Mouse (Mus musculus): ENCODE measurements around the gene Nanos2. TPM values are rescaled to one million over a fixed set of nuclear protein-coding genes. Genes with fewer than 3 reads are reported as not detected.

Nanos2 gene
- total RNA-seq (2014; rRNA removed; ENCODE audit: low replicate concordance), result not detected in 2 replicates
- not detected in 2 replicates for polyA plus RNA-seq (2015; fragmentation: Nextera tagmentation; extraction: Ambion mirVana)

- peaks cover 5% of the 10 kb centered on the region for H3K4me1 ChIP-seq (ENCODE audit: control insufficient read depth, insufficient read depth)
- peaks cover 10% of the 10 kb centered on the region; the same call in 1 of the 2 replicates for H3K27me3 ChIP-seq (ENCODE audit: control insufficient read depth, insufficient read depth, low read length)
- DNase-seq (ENCODE audit: low spot score), result no peak
- no peak for TF ChIP-seq CTCF (IDR thresholded peaks at IDR 0.05; ENCODE audit: low read depth)
- TF ChIP-seq EP300 (IDR thresholded peaks at IDR 0.05; ENCODE audit: low read depth), result no peak
- no peak within 1 kb of the TSS for H3K9ac ChIP-seq (replicated peaks; ENCODE audit: low read depth, low read length)
- H3K36me3 ChIP-seq (replicated peaks; ENCODE audit: control insufficient read depth, insufficient read depth, low read length), result no peaks in the 10 kb centered on the region
- no peak within 1 kb of the TSS for H3K27ac ChIP-seq (ENCODE audit: low read depth)
- WGBS, result 62% methylated on average over 2 of the region's 2 CpGs
- H3K9me3 ChIP-seq (replicated peaks; ENCODE audit: control insufficient read depth, low read length), result no peaks in the 10 kb centered on the region
- H3K4me2 ChIP-seq (ENCODE audit: low read depth, low read length), result no peak within 1 kb of the TSS
- no peak within 1 kb of the TSS for H3K4me3 ChIP-seq (ENCODE audit: low read depth, low read length)
- no peak for ATAC-seq (ENCODE audit: insufficient read depth, low read depth)
Observed at GRCm38 (mm10) chr7:18987100-18987499, at the start of gene Nanos2. Gene Nanos2, plus strand, starts transcription at chr7:18987400.

GRCm38 (mm10) chr7:18942376-18942775, 44.8 kb upstream of the Nanos2 start:
- Histone ChIP-seq H3K27ac (ENCODE audit: low read depth) (no peak overlapping the region), H3K36me3 (replicated peaks; ENCODE audit: control insufficient read depth, insufficient read depth, low read length) (no peaks in the 10 kb centered on the region), H3K9me3 (replicated peaks; ENCODE audit: control insufficient read depth, low read length) (no peaks in the 10 kb centered on the region), H3K4me1 (ENCODE audit: control insufficient read depth, insufficient read depth) (no peaks in the 10 kb centered on the region), H3K4me3 (ENCODE audit: low read depth, low read length) (no peak overlapping the region), H3K27me3 (ENCODE audit: control insufficient read depth, insufficient read depth, low read length) (no peaks in the 10 kb centered on the region), H3K4me2 (ENCODE audit: low read depth, low read length) (no peak overlapping the region), H3K9ac (replicated peaks; ENCODE audit: low read depth, low read length) (no peak overlapping the region)
- no peak for TF ChIP-seq CTCF (IDR thresholded peaks at IDR 0.05; ENCODE audit: low read depth)
- TF ChIP-seq EP300 (IDR thresholded peaks at IDR 0.05; ENCODE audit: low read depth), result no peak
- 33% methylated on average over 1 of the region's 1 CpGs for WGBS
- DNase-seq (ENCODE audit: low spot score) (no peak), ATAC-seq (ENCODE audit: insufficient read depth, low read depth) (no peak)

- DNase-seq (ENCODE audit: low spot score) (no peak), ATAC-seq (ENCODE audit: insufficient read depth, low read depth) (no peak)
- TF ChIP-seq EP300 (IDR thresholded peaks at IDR 0.05; ENCODE audit: low read depth) (no peak), CTCF (IDR thresholded peaks at IDR 0.05; ENCODE audit: low read depth) (no peak)
- Histone ChIP-seq H3K4me1 (ENCODE audit: control insufficient read depth, insufficient read depth) (no peaks in the 10 kb centered on the region), H3K9ac (replicated peaks; ENCODE audit: low read depth, low read length) (no peak overlapping the region), H3K4me2 (ENCODE audit: low read depth, low read length) (no peak overlapping the region), H3K27ac (ENCODE audit: low read depth) (no peak overlapping the region), H3K9me3 (replicated peaks; ENCODE audit: control insufficient read depth, low read length) (no peaks in the 10 kb centered on the region), H3K36me3 (replicated peaks; ENCODE audit: control insufficient read depth, insufficient read depth, low read length) (no peaks in the 10 kb centered on the region), H3K4me3 (ENCODE audit: low read depth, low read length) (no peak overlapping the region), H3K27me3 (ENCODE audit: control insufficient read depth, insufficient read depth, low read length) (no peaks in the 10 kb centered on the region)
- 46% methylated on average over 9 of the region's 9 CpGs for WGBS
Observed at GRCm38 (mm10) chr7:18942815-18943214, 44.4 kb upstream of the Nanos2 start.

GRCm38 (mm10) chr7:18948151-18948550, 39.0 kb upstream of the Nanos2 start:
- Histone ChIP-seq H3K9me3 (replicated peaks; ENCODE audit: control insufficient read depth, low read length) (no peaks in the 10 kb centered on the region), H3K4me2 (ENCODE audit: low read depth, low read length) (no peak overlapping the region), H3K4me3 (ENCODE audit: low read depth, low read length) (no peak overlapping the region), H3K4me1 (ENCODE audit: control insufficient read depth, insufficient read depth) (no peaks in the 10 kb centered on the region; the same call in 1 of the 2 replicates), H3K27ac (ENCODE audit: low read depth) (peak overlapping the region; percentile 69), H3K27me3 (ENCODE audit: control insufficient read depth, insufficient read depth, low read length) (0 out of 2 replicates have a peak, but pooled peaks cover 8% of the 10 kb centered on the region), H3K36me3 (replicated peaks; ENCODE audit: control insufficient read depth, insufficient read depth, low read length) (no peaks in the 10 kb centered on the region), H3K9ac (replicated peaks; ENCODE audit: low read depth, low read length) (no peak overlapping the region)
- 40% methylated on average over 6 of the region's 6 CpGs for WGBS
- ATAC-seq (ENCODE audit: insufficient read depth, low read depth) (peak; percentile 87), DNase-seq (ENCODE audit: low spot score) (peak; percentile 36)
- TF ChIP-seq EP300 (IDR thresholded peaks at IDR 0.05; ENCODE audit: low read depth) (peak; percentile 83), CTCF (IDR thresholded peaks at IDR 0.05; ENCODE audit: low read depth) (no peak)

GRCm38 (mm10) chr7:18949781-18950522, 37.2 kb upstream of the Nanos2 start:
- Histone ChIP-seq H3K4me2 (ENCODE audit: low read depth, low read length) (no peak overlapping the region), H3K36me3 (replicated peaks; ENCODE audit: control insufficient read depth, insufficient read depth, low read length) (no peaks in the 10 kb centered on the region), H3K27ac (ENCODE audit: low read depth) (peak overlapping the region; percentile 14), H3K4me1 (ENCODE audit: control insufficient read depth, insufficient read depth) (no peaks in the 10 kb centered on the region; the same call in 1 of the 2 replicates), H3K27me3 (ENCODE audit: control insufficient read depth, insufficient read depth, low read length) (0 out of 2 replicates have a peak, but pooled peaks cover 8% of the 10 kb centered on the region), H3K9ac (replicated peaks; ENCODE audit: low read depth, low read length) (no peak overlapping the region), H3K9me3 (replicated peaks; ENCODE audit: control insufficient read depth, low read length) (no peaks in the 10 kb centered on the region), H3K4me3 (ENCODE audit: low read depth, low read length) (no peak overlapping the region)
- no peak for DNase-seq (ENCODE audit: low spot score)
- ATAC-seq (ENCODE audit: insufficient read depth, low read depth), result no peak
- TF ChIP-seq CTCF (IDR thresholded peaks at IDR 0.05; ENCODE audit: low read depth) (no peak), EP300 (IDR thresholded peaks at IDR 0.05; ENCODE audit: low read depth) (no peak)
- WGBS, result 34% methylated on average over 12 of the region's 12 CpGs

Measured in heart, postnatal 0 days (tissue).